Mouse (Mus musculus) brain, embryonic 14.5 days (tissue): ENCODE data around the gene Invs. TPM values are rescaled to one million over a fixed set of nuclear protein-coding genes. Genes with fewer than 3 reads are reported as not detected.

Source experiments
- DNase-seq: peaks from one replicate; pipeline ENCODE4 v3.0.0-alpha.2; 2011; ENCODE audit warnings: low read depth
- CTCF ChIP-seq: fragments of 200-500 bp; IDR thresholded peaks from 2 replicates; pipeline ENCODE4 v1.5.1; 2012; ENCODE audit warnings: inconsistent platforms, mild to moderate bottlenecking, moderate library complexity, borderline replicate concordance; ENCODE audit not compliant: insufficient read depth, insufficient read length; ENCODE audit errors: extremely low read depth
- POLR2A ChIP-seq: fragments of 200-500 bp; IDR thresholded peaks from 2 replicates; pipeline ENCODE4 v1.6.1; 2012; ENCODE audit warnings: mild to moderate bottlenecking, inconsistent platforms, borderline replicate concordance; ENCODE audit not compliant: poor library complexity, insufficient read depth, insufficient read length, severe bottlenecking; ENCODE audit errors: extremely low read depth
- polyA plus RNA-seq: library from polyadenylated mRNA; depleted of rRNA; stranded (reverse); fragments of >200 nt; gene quantifications from 2 replicates; pipeline ENCODE4 v1.2.3, GENCODE M21; 2012; rRNA removed

Gene Invs
- polyA plus RNA-seq = 6.6 and 7.5 TPM in 2 replicates

DNA sequence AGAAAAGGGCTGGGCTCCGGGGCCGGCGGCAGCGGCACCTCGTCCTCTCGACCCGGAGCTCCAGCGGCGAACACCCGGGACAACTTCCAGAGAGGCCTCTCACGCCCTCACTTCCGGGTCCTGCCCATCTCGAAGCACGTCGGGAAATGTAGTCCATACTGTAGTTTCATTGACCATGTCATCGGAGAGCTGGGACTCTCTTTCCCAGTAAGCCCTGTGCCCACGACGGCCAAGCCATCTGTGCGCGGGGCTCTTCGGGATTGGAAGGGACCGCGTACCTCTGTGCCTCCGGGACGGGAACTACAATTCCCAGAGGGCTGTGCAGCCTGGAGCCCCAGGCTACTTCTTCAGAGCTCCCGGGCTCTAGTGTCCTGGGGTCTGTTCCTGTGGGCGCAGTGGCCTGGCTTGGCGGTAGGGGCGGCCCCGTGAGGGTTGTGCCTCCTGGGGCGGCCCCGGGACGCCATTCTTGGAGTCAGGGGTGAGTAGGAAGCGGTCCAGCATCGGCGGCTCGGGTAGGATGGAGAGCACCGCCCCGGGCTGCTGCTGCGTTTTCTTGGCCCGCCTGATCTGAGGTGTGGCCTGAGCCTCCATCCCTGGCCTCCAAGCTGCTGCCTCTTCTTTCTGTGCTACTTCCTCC lies at the start of gene Invs, which contains the start of gene Erp44:
TSS of gene Invs (plus strand) at position 263 of the 637 bp plus-strand sequence.
TSS of gene Erp44 (minus strand) at position 61 of the 637 bp plus-strand sequence.
- TF ChIP-seq CTCF (no peak), POLR2A (peak; percentile 54; the same call in 1 of the 2 replicates)
- DNase-seq = peak; percentile 99

DNA sequence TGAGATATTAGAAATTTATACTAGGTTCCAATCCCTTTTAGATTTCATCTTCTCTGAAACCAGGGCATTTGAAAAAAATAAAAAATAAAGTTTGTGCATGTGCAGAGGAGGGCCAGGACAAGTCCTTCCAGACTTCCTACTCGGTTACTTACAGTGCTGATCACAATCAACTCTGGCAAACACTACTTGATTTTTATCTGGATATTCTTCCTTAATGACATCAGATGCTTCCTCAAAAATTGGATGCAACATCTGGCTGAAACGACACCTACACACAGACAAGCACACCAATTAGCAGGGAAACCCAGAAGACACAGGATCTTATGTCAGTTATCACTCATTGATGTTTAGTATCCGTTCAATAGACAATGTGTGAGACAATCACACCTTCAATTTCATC lies 42.8 kb upstream of the Invs start:
- peak; percentile 14 for DNase-seq
- TF ChIP-seq POLR2A (no peak), CTCF (no peak)

DNA sequence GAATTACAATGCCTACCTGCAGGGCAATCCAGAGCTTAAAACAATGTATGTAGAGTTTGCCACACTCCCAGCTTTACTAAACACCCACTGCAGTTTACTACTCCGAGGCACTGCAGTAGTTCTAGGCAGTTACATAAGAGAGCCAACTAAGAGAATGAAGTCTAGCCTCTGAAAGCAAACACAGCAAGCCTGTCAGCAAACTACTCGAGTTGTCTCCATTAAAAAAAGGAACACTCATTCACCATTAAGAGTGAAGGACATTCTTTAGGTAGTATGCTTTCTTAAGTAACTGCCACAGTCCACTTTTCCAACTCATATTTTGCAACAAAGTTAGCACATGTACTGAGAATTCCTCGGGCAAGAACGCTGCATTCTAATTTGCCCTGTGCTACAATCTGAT lies 40.5 kb upstream of the Invs start:
- DNase-seq = no peak
- TF ChIP-seq CTCF (no peak), POLR2A (no peak)

DNA sequence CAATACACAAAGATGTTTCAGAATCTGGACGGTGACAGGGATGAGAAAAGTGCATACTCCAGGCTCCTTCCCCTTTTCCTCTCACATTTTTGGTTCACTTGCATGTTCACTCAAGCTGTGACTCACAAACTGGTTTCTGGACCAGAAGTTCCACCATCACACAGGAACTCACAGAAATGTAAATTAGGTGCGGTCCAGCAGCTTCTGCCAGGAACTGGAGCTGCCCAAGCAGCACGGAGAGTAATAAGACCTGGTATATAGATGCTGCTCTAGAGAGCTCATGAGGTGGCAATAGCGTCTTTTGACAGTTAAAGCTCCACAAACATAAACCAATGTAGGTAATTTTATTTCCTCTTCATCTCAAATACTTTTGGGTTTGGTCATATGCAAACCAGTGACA lies 37.1 kb upstream of the Invs start:
- TF ChIP-seq CTCF (no peak), POLR2A (no peak)
- DNase-seq = no peak

DNA sequence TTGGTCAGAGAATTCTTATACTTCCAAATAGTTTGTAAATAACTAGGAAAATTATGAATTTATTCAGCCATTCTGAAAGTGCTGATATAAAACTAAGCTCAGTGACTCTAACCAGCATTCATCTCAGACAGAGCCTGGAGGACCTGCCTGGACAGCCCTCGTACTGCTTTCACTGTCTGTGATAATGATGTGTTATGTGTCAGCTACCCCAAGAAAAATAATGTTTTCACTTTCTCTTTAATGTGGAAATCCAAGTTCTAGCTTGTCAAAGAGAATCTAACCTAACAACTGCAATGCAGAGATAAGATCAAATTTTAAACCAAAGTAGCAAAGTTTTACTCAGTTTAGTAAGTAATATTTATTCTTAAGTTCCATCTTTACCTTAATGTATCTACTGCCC lies 35.8 kb upstream of the Invs start:
- DNase-seq = no peak
- no peak for TF ChIP-seq CTCF
- no peak for TF ChIP-seq POLR2A

DNA sequence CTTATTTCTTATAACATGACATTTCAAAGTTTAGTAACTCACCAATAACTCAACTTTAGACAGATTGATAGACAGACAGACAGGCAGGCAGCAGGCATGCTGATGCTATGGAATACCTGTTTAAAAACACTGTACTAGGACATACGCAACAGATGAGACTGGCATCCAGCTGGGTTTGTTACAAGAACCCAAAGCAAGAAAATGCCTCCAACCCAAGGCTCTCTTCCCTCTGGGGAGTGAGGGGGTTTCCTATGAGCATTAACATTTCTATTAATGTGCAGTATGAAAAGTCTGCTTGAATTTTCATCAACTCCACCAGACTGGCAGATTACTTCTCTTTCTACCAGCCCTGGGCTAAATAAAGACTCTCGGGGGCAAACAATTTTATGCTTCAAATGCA lies 35.3 kb upstream of the Invs start:
- DNase-seq = no peak
- TF ChIP-seq POLR2A (no peak), CTCF (no peak)

DNA sequence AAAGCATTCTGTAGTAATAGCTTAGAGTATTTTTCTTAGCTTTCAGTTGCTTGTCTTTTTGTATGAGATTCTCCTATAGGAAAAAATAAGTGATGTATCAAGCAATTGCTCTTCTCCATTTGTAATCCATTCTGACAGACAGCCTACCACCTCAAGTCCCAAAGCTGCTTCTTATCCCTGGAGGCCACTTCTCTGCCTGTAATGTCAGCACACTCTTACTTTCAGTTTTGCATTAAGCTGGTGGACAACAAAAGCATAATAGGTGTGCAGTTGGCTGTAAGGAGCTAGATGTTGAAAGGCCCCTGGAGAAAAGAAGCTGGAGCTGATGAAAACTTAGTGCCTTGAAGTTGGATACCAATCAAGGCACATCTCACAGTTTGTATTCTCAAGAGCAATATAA lies 26.3 kb upstream of the Invs start:
- no peak for TF ChIP-seq CTCF
- no peak for TF ChIP-seq POLR2A
- peak; percentile 7 for DNase-seq

DNA sequence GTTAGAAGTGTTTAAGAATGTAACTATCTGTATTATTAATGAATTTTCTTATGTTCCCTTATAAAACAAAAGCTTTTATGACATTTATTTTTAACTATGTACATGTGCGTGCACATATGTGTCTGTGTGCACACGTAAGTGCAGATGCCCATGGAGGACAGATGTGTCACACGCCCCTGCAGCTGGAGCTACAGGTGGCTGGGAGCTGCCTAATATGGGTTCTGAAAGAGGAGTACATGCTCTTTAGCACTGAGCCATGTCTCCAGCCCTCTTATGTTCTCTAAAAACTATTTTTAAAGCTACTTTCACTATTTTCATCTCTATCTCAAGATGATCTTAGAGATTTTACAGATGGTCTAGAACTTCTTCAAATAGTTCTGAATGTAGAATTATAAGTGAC lies 21.5 kb upstream of the Invs start:
- no peak for DNase-seq
- TF ChIP-seq CTCF (no peak), POLR2A (no peak)

DNA sequence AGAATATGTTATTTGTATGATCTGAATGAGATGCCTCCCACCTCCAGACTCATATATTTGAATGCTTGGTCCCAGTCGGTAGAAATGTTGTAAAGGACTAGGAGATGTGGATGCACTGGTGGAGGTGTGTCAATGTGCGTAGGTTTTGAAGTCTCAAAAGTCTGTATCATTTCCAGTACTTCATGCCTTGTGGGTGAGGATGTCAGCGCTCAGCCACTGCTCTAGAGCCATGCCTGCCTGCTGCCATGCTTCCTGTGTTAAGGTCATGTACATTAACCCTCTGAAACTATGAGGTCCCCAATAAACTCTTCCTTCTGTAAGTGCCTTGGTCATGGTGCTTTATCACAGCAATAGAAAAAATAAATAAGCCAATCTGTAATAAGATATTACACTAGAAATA lies 11.9 kb upstream of the Invs start:
- no peak for DNase-seq
- TF ChIP-seq CTCF = no peak
- no peak for TF ChIP-seq POLR2A

DNA sequence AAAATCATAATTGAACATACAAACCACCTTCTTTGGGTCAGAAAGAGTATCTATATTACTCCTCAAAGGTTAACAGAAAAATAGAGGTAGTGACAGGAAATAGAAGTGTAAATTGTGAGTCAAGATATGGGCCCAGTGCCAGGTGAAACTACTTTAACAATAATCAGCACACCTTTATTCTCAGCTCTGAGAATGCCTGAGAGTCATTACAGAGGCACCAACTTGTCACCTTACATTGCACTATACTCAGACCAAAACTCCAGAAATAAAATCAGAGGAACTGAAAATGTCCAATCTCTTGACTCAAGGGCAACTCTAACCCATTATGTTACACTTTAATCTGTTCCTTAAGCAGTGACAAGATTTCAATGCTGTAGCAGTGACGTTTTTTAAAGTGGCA lies 11.4 kb upstream of the Invs start:
- TF ChIP-seq CTCF = no peak
- DNase-seq = no peak

DNA sequence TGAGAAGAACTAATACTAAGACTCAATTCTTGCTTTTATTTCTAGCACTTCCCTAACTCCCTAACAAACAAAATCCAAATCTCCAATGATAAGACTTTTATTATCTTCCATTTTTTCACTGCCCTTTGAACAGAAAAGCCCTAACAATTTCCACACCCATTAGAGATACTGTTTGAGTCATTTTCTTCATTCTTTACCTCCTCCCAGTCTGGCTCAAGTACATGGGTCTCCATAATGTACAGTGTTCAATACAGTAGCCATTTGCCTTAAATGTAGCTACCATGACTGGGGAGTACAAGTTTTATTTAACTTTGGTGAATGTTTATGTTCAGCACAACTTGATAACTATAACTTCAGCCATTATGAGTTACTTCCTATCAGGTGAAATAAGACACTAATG lies 9.0 kb upstream of the Invs start:
- DNase-seq = no peak
- TF ChIP-seq CTCF (no peak), POLR2A (no peak)

DNA sequence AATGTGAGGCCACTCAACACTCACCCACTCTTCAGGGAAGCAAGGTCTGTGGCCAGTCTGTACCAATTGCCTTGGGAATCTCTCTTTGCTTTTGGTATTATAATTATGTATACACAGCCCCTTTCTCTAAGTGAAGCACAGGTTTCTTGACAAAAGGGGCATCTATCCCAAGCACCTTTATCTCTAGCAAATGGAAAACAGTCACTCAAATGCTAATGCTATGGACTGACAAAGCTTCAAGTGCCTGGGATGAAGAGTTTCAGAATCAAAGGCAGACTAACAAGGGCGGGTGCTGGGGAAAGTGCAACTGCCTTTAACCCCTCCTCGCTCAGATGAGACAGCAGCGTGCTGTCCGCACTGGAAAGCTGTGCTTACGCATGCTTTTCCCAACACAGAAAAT lies 7.7 kb upstream of the Invs start:
- peak; percentile 13 for DNase-seq
- TF ChIP-seq CTCF = no peak
- TF ChIP-seq POLR2A = no peak

DNA sequence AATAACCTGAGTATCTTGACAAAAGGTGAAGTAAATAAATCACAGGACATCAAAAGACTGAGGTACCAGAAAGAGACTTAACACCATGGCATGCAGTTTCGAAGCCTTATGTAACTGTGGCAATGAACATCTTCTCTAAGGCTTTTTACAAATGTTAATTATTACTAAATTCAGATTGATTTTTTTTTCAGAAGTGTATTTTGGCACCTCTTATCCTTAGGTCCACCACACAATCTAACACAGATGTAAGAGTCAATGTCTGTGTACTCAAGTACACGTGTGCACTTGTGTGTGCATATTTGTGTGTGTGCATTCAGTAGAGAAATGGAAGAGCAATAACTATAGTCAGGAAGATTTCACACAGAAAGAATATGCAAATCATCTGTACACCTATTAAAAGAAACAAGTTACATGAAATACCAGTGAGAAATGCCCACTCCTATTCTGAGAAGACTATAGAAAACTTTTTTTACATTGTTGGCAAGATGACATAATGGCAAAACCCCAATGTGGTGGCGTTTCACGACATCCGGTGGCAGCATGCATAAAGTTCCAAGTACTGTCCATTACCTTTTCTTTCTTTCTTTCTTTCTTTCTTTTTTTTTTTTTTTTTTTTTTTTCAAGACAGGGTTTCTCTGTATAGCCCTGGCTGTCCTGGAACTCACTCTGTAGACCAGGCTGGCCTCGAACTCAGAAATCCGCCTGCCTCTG lies 6.3 kb upstream of the Invs start:
- no peak for TF ChIP-seq POLR2A
- TF ChIP-seq CTCF = no peak
- DNase-seq = no peak

DNA sequence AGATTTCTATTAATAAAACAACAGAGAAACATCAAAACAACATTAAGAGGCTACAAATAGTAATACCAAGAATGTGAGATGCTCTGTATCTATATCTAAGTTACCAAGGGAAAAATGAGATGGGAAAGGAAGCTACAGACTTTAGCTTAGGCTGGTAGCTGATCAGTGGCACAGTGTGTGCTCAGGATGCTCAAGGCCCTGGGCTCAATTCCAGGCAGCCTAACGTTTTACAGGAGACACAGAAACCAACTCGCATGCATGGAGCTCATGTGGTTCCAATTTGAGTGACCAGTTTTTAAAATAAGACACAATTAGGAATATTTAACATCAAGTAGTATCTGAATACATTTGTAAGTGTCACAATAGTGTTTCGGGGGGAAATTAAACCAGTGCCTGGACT lies 3.8 kb upstream of the Invs start:
- DNase-seq = no peak
- no peak for TF ChIP-seq CTCF
- TF ChIP-seq POLR2A = no peak

DNA sequence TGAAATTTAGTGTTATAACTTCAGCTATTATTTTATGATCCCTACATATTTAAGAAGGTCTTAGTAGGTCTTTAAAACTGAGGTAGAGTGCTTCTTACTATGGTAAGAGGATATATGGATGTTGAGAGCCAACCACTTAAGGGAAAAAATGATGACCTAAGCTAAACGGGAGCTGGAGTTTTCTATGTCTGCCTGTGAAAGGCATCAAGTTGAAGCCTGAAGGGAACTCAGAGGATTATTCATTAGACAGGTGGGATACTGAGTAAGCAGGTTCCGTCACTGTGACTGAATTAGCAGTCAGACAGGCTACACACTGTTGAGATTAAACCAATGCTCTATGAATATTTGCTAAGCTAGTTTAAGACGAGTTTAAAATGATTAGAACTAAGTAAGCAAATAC lies 2.5 kb upstream of the Invs start:
- TF ChIP-seq CTCF (no peak), POLR2A (no peak)
- DNase-seq = no peak
